ENCODE assay signal across 8 mouse cellular contexts in the genomic region with DNA sequence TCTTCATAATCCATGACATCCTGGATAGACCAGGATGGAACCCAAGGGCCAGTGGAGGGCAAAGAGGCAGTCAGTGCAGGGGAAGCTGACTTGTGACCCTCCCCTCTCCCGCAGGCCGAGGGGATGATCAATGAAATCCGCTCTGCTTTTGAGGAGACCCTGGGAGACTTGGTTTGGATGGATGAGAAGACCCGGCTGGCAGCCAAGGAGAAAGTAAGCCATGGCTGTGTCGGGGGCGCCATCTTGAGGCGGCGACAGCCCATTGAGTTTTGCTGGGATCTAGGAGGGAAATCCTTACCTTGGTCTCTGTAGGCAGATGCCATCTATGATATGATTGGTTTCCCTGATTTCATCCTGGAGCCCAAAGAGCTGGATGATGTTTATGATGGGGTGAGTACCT. TPM values are rescaled to one million over a fixed set of nuclear protein-coding genes. Genes with fewer than 3 reads are reported as not detected.
DNase-seq lines count a peak whose midpoint lies in the region; ATAC-seq and TF ChIP-seq lines count a peak whose summit lies in the region.

No protein-coding gene starts in this region.

- TF ChIP-seq POLR2A in thymus, adult 2 months (IDR thresholded peaks at IDR 0.05; ENCODE audit: control insufficient read depth, extremely low read depth, insufficient read depth, low read length, poor library complexity): no peak

- intact Hi-C loops in gastrocnemius, postnatal 14 days (cut with DNase I; ENCODE audit: low total_unique reads): loop anchor here (5.0 kb wide), 1 partner anchor 135 kb away; no protein-coding TSS in a partner anchor

- H3K36me3 ChIP-seq in kidney, embryonic 15.5 days: no peaks in the 10 kb centered on the region
- no peaks in the 10 kb centered on the region for H3K36me3 ChIP-seq in liver, embryonic 13.5 days
- H3K36me3 ChIP-seq in neural tube, embryonic 11.5 days (ENCODE audit: control insufficient read depth, insufficient read depth, low read length): no peaks in the 10 kb centered on the region
- no peaks in the 10 kb centered on the region for H3K36me3 ChIP-seq in thymus, adult 2 months (ENCODE audit: control insufficient read depth, insufficient read depth, low read length)

- no peak overlapping the region for H3K9ac ChIP-seq in kidney, embryonic 15.5 days
- H3K9ac ChIP-seq in liver, embryonic 13.5 days: no peak overlapping the region
- H3K9ac ChIP-seq in neural tube, embryonic 11.5 days (ENCODE audit: low read length): no peak overlapping the region

- DNase-seq in 3T3-L1 (ENCODE audit: low read depth, low spot score) (peak; percentile 79), ZHBTc4 (ENCODE audit: low read depth, low spot score) (peak; percentile 72)
- peak; percentile 49 to 83 for DNase-seq in cerebellum, postnatal 4 days (ENCODE audit: low spot score in 2 of 2)
- DNase-seq in gastrocnemius, postnatal 14 days: peak; percentile 75
- DNase-seq in liver, embryonic 13.5 days: peak; percentile 28
- peak; percentile 80 for DNase-seq in neural tube, embryonic 11.5 days (ENCODE audit: low spot score)
- peak; percentile 66 for DNase-seq in thymus, adult 2 months

- 2% methylated on average over 8 of the region's 8 CpGs for WGBS in kidney, embryonic 15.5 days
- WGBS in liver, embryonic 13.5 days (ENCODE audit: insufficient replicate concordance): under 1% methylated on average over 8 of the region's 8 CpGs
- WGBS in neural tube, embryonic 11.5 days: under 1% methylated on average over 8 of the region's 8 CpGs
- WGBS in thymus, adult 2 months: 2% methylated on average over 8 of the region's 8 CpGs

- ATAC-seq in kidney, embryonic 15.5 days (replicated peaks; ENCODE audit: low FRiP score): 0 out of 2 replicates have a peak, but pooled peaks have one; percentile 36
- ATAC-seq in liver, embryonic 13.5 days (ENCODE audit: low read depth): no peak
- peak; percentile 45 for ATAC-seq in neural tube, embryonic 11.5 days (ENCODE audit: insufficient read depth, low FRiP score, low TSS enrichment)

- no peak overlapping the region for H3K4me3 ChIP-seq in kidney, embryonic 15.5 days (replicated peaks)
- H3K4me3 ChIP-seq in liver, embryonic 13.5 days (replicated peaks): no peak overlapping the region
- H3K4me3 ChIP-seq in neural tube, embryonic 11.5 days (ENCODE audit: low read depth, low read length): no peak overlapping the region
- no peak overlapping the region for H3K4me3 ChIP-seq in thymus, adult 2 months (ENCODE audit: control insufficient read depth, insufficient read depth, low read length)

- H3K27me3 ChIP-seq in kidney, embryonic 15.5 days: no peaks in the 10 kb centered on the region
- peaks cover 49% of the 10 kb centered on the region for H3K27me3 ChIP-seq in liver, embryonic 13.5 days
- no peaks in the 10 kb centered on the region for H3K27me3 ChIP-seq in neural tube, embryonic 11.5 days (ENCODE audit: control insufficient read depth, insufficient read depth, low read length)
- no peaks in the 10 kb centered on the region; the same call in 1 of the 2 replicates for H3K27me3 ChIP-seq in thymus, adult 2 months (ENCODE audit: control insufficient read depth, insufficient read depth, low read length)

- no peak overlapping the region for H3K4me2 ChIP-seq in kidney, embryonic 15.5 days
- H3K4me2 ChIP-seq in liver, embryonic 13.5 days: no peak overlapping the region
- H3K4me2 ChIP-seq in neural tube, embryonic 11.5 days (ENCODE audit: low read depth): no peak overlapping the region

- H3K9me3 ChIP-seq in kidney, embryonic 15.5 days (replicated peaks): no peaks in the 10 kb centered on the region
- H3K9me3 ChIP-seq in liver, embryonic 13.5 days (replicated peaks): no peaks in the 10 kb centered on the region
- no peaks in the 10 kb centered on the region for H3K9me3 ChIP-seq in neural tube, embryonic 11.5 days (ENCODE audit: control insufficient read depth, low read length)

- H3K27ac ChIP-seq in kidney, embryonic 15.5 days: no peak overlapping the region
- no peak overlapping the region for H3K27ac ChIP-seq in liver, embryonic 13.5 days
- no peak overlapping the region for H3K27ac ChIP-seq in neural tube, embryonic 11.5 days (ENCODE audit: low read depth, low read length)
- H3K27ac ChIP-seq in thymus, adult 2 months (ENCODE audit: control insufficient read depth, insufficient read depth, low read length): no peak overlapping the region

- no peaks in the 10 kb centered on the region for H3K4me1 ChIP-seq in kidney, embryonic 15.5 days
- no peaks in the 10 kb centered on the region for H3K4me1 ChIP-seq in liver, embryonic 13.5 days (replicated peaks)
- H3K4me1 ChIP-seq in neural tube, embryonic 11.5 days (ENCODE audit: control insufficient read depth, insufficient read depth, low read length): no peaks in the 10 kb centered on the region
- no peaks in the 10 kb centered on the region for H3K4me1 ChIP-seq in thymus, adult 2 months (replicated peaks; ENCODE audit: control insufficient read depth, insufficient read depth, low read length)

- TF ChIP-seq CTCF in thymus, adult 2 months (IDR thresholded peaks at IDR 0.05; ENCODE audit: borderline replicate concordance, control insufficient read depth, extremely low read depth, insufficient read depth, low read length, poor library complexity): peak; percentile 69; the same call in 1 of the 2 replicates

RNA-seq across cellular contexts. Expression of gene Psmd2, which starts 9.3 kb away (rescaled TPM):
- 100 to 1,000 TPM; 158 to 159 TPM for total RNA-seq in gastrocnemius, postnatal 14 days (2021)
- polyA plus RNA-seq in kidney, embryonic 15.5 days (2015; fragmentation: Nextera tagmentation; extraction: Ambion mirVana): 330 and 353 TPM in 2 replicates
- 222 and 257 TPM in 2 replicates for polyA plus RNA-seq in liver, embryonic 13.5 days (2015; fragmentation: Nextera tagmentation; extraction: Ambion mirVana)
- 490 and 517 TPM in 2 replicates for polyA plus RNA-seq in neural tube, embryonic 11.5 days (2014; fragmentation: Nextera tagmentation; extraction: Ambion mirVana)
- 101 and 104 TPM in 2 replicates for polyA plus RNA-seq in thymus, adult 2 months (2012; rRNA removed)

RNA-seq across cellular contexts. Expression of gene Ece2, which starts 12.5 kb away (rescaled TPM):
- under 1 TPM; 0.16 to 0.57 TPM for total RNA-seq in gastrocnemius, postnatal 14 days (2021)
- polyA plus RNA-seq in kidney, embryonic 15.5 days (2015; fragmentation: Nextera tagmentation; extraction: Ambion mirVana): 4.0 TPM in 2 replicates
- 0.20 and 0.39 TPM in 2 replicates for polyA plus RNA-seq in liver, embryonic 13.5 days (2015; fragmentation: Nextera tagmentation; extraction: Ambion mirVana)
- 2.2 and 4.6 TPM in 2 replicates for polyA plus RNA-seq in neural tube, embryonic 11.5 days (2014; fragmentation: Nextera tagmentation; extraction: Ambion mirVana)
- 0.32 and 0.42 TPM in 2 replicates for polyA plus RNA-seq in thymus, adult 2 months (2012; rRNA removed)

RNA-seq across cellular contexts. Expression of gene Camk2n2, which starts 21.1 kb away (rescaled TPM):
- 1 to 10 TPM; 1.3 to 1.6 TPM for total RNA-seq in gastrocnemius, postnatal 14 days (2021)
- 1.4 and 1.5 TPM in 2 replicates for polyA plus RNA-seq in kidney, embryonic 15.5 days (2015; fragmentation: Nextera tagmentation; extraction: Ambion mirVana)
- 0.10 and 0.30 TPM in 2 replicates for polyA plus RNA-seq in liver, embryonic 13.5 days (2015; fragmentation: Nextera tagmentation; extraction: Ambion mirVana)
- polyA plus RNA-seq in neural tube, embryonic 11.5 days (2014; fragmentation: Nextera tagmentation; extraction: Ambion mirVana): 4.1 and 4.4 TPM in 2 replicates
- polyA plus RNA-seq in thymus, adult 2 months (2012; rRNA removed): 3.5 TPM in 2 replicates

RNA-seq across cellular contexts. Expression of gene Eif4g1, which starts 26.0 kb away (rescaled TPM):
- 100 to 1,000 TPM; 303 to 309 TPM for total RNA-seq in gastrocnemius, postnatal 14 days (2021)
- polyA plus RNA-seq in kidney, embryonic 15.5 days (2015; fragmentation: Nextera tagmentation; extraction: Ambion mirVana): 187 and 208 TPM in 2 replicates
- 99.1 and 114 TPM in 2 replicates for polyA plus RNA-seq in liver, embryonic 13.5 days (2015; fragmentation: Nextera tagmentation; extraction: Ambion mirVana)
- 164 and 165 TPM in 2 replicates for polyA plus RNA-seq in neural tube, embryonic 11.5 days (2014; fragmentation: Nextera tagmentation; extraction: Ambion mirVana)
- 618 and 639 TPM in 2 replicates for polyA plus RNA-seq in thymus, adult 2 months (2012; rRNA removed)

RNA-seq across cellular contexts. Expression of gene Alg3, which starts 30.6 kb away (rescaled TPM):
- total RNA-seq in gastrocnemius, postnatal 14 days (2021): 10 to 100 TPM; 12.0 to 15.2 TPM
- 42.6 and 43.8 TPM in 2 replicates for polyA plus RNA-seq in kidney, embryonic 15.5 days (2015; fragmentation: Nextera tagmentation; extraction: Ambion mirVana)
- polyA plus RNA-seq in liver, embryonic 13.5 days (2015; fragmentation: Nextera tagmentation; extraction: Ambion mirVana): 27.6 and 29.0 TPM in 2 replicates
- 58.6 and 61.3 TPM in 2 replicates for polyA plus RNA-seq in neural tube, embryonic 11.5 days (2014; fragmentation: Nextera tagmentation; extraction: Ambion mirVana)
- polyA plus RNA-seq in thymus, adult 2 months (2012; rRNA removed): 35.0 and 35.4 TPM in 2 replicates

Comparison
In these comparisons a context has a peak if more than half of its experiments do, and no peak if none do; other contexts are left out.
1. DNase-seq: peak in every context shown above with its lines; median percentile 80 in neural tube, embryonic 11.5 days; 79 in 3T3-L1; 75 in gastrocnemius, postnatal 14 days; 72 in ZHBTc4; 66 in cerebellum, postnatal 4 days; 66 in thymus, adult 2 months; 28 in liver, embryonic 13.5 days.